Mouse (Mus musculus) liver, adult 2 months (tissue): ENCODE data around the gene Fzr1.

Experiments
- CTCF ChIP-seq: fragments of 200-500 bp; IDR thresholded peaks from 2 replicates; pipeline ENCODE4 v1.5.1; 2011; ENCODE audit warnings: low read depth, low read length, control low read depth
- POLR2A ChIP-seq: fragments of 200-500 bp; IDR thresholded peaks from 2 replicates; pipeline ENCODE4 v1.6.1; 2011; ENCODE audit warnings: low read length, control low read depth; ENCODE audit not compliant: insufficient read depth; ENCODE audit errors: extremely low read depth

DNA sequence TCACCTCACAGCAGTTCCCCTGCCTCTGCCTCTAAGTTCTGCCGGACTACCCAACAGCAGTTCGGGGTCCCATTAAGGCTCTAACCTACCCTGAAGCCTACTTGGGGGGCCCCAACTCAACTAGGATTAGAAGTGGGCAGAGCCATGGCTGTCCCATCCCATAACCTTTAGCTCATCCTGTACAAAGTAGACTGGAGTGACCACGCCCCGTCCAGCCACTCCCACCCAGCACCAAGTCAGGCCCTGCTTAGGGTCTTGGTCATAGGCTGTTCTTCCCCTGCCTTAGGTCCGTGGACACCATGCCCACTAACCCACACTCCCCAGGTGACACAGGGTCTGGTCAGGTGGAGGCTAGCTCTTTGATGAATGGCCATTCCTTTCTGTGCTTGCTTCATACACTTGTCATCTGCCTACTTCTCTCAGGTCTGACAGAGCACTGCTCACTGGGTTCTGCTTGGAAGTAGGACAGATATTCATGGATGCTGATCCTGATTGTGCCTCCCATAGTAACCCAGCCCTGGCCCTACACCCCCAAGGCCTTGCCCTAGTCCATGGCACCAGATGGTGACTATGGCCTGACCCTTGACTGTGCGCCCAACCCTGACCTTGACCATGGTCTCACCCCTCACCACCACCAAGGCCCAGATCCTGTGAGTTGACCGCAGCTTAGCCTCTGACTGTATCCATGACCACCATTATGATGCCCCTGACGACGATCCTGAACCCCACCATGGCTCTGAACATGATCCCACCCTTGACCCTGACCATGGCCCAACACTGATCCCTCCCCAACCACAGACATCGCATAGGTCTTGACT lies 41.0 kb upstream of the Fzr1 start:
- no peak for TF ChIP-seq CTCF
- TF ChIP-seq POLR2A: no peak
